Mouse (Mus musculus) small intestine, adult 2 months (tissue): ENCODE results near the gene Narf.

Experiments used
- CTCF ChIP-seq: fragments of 200-500 bp; IDR thresholded peaks from 2 replicates; pipeline ENCODE4 v1.5.1; 2012; ENCODE audit warnings: low read depth, mild to moderate bottlenecking, control low read depth, inconsistent platforms, low read length, moderate library complexity, mixed read lengths; ENCODE audit not compliant: insufficient replicate concordance, insufficient read length; ENCODE audit errors: extremely low read depth
- POLR2A ChIP-seq: fragments of 200-500 bp; IDR thresholded peaks from 2 replicates; pipeline ENCODE4 v1.6.1; 2012; ENCODE audit warnings: low read depth, mild to moderate bottlenecking, control low read depth, inconsistent platforms, low read length, moderate library complexity

GRCm38 (mm10) chr11:121305371-121305770, 68.3 kb downstream of the Narf start:
- TF ChIP-seq CTCF (no peak), POLR2A (no peak)
